Mouse (Mus musculus): ENCODE data around the gene Dnmt3l.

GRCm38 (mm10) chr10:78002316-78002715 lies 39.4 kb upstream of the Dnmt3l start:
- TF ChIP-seq CTCF (IDR thresholded peaks at IDR 0.05; ENCODE audit: extremely low read depth, insufficient read length, insufficient replicate concordance, low read depth, low read length) (no peak), POLR2A (IDR thresholded peaks at IDR 0.05; ENCODE audit: low read depth, low read length) (no peak)

Measured in small intestine, adult 2 months (tissue).